Mouse (Mus musculus) heart, postnatal 0 days (tissue): Measurements from ENCODE around the gene Map2k5.

ENCODE experiments used
- CTCF ChIP-seq: IDR thresholded peaks from 2 replicates; pipeline ENCODE4 v1.5.1; 2016; ENCODE audit warnings: antibody characterized with exemption, control low read depth, low read depth
- EP300 ChIP-seq: IDR thresholded peaks from 2 replicates; pipeline ENCODE4 v1.6.1; 2016; ENCODE audit warnings: antibody characterized with exemption, low read depth

DNA sequence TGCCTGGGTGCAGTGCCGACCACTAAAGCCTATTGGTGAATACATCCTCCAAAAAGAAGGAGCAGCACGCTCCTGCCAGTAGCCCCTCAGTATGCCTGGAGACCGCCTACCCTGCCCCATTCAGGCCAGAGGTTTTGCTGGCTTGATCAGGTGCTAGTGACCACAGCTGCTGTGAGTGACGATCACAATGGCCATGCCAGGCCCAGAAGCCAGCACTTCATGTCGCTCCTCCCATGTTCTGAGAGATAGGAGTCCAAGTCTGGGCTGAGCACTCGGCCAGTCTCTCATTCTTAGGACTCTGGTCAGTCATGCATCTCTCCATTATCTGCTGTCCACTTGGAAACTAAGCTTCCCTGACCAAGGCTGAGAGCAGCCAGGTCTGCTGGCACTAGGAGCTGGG lies 67.7 kb downstream of the Map2k5 start:
- TF ChIP-seq CTCF (no peak), EP300 (no peak)
